Mouse (Mus musculus) MEL (cell line): Measurements from ENCODE around the gene Pnpla2.

ENCODE experiments used
- CHD2 ChIP-seq: IDR thresholded peaks from 2 replicates; pipeline ENCODE4 v1.6.1; 2011; ENCODE audit warnings: low read length, improper control_type of control experiment
- GATA1 ChIP-seq: IDR thresholded peaks from 2 replicates; pipeline ENCODE4 v1.6.1; 2011; ENCODE audit warnings: low read depth, low read length, improper control_type of control experiment
- MAFK ChIP-seq: IDR thresholded peaks from 2 replicates; pipeline ENCODE4 v1.6.1; 2011; ENCODE audit warnings: low read depth, mild to moderate bottlenecking, low read length, improper control_type of control experiment, borderline replicate concordance
- POLR2A ChIP-seq, 2 experiments: IDR thresholded peaks; 2 replicates each; pipeline ENCODE4 v1.6.1; 2011 to 2012; ENCODE audit warnings: low read length in 2 of 2, mild to moderate bottlenecking in 2 of 2, control low read depth in 1 of 2, improper control_type of control experiment in 1 of 2, low read depth in 1 of 2, moderate library complexity in 1 of 2; ENCODE audit not compliant: control insufficient read depth in 1 of 2, insufficient read depth in 1 of 2, poor library complexity in 1 of 2
- TAL1 ChIP-seq: IDR thresholded peaks from 2 replicates; pipeline ENCODE4 v1.6.1; 2012; ENCODE audit warnings: mild to moderate bottlenecking, inconsistent platforms, low read length, moderate library complexity, mixed read lengths
- TBP ChIP-seq: IDR thresholded peaks from 2 replicates; pipeline ENCODE4 v1.8.0; 2011; ENCODE audit warnings: low read depth, low read length, improper control_type of control experiment
- USF2 ChIP-seq, 2 experiments: IDR thresholded peaks; 2 replicates each; pipeline ENCODE4 v1.6.1; 2011 to 2012; ENCODE audit warnings: improper control_type of control experiment in 2 of 2, low read length in 2 of 2, borderline replicate concordance in 1 of 2, inconsistent platforms in 1 of 2, low read depth in 1 of 2, mild to moderate bottlenecking in 1 of 2; ENCODE audit not compliant: insufficient read depth in 1 of 2
- ZKSCAN1 ChIP-seq: IDR thresholded peaks from 2 replicates; pipeline ENCODE4 v1.6.1; 2012; ENCODE audit warnings: low read depth, mild to moderate bottlenecking, inconsistent platforms, low read length, improper control_type of control experiment, moderate library complexity

- TF ChIP-seq MAFK (no peak), POLR2A (IDR thresholded peaks at IDR 0.05; ENCODE audit: control insufficient read depth in 1 of 2, insufficient read depth in 1 of 2, low read depth in 1 of 2, low read length in 2 of 2, poor library complexity in 1 of 2) (no peak), USF2 (IDR thresholded peaks at IDR 0.05; ENCODE audit: borderline replicate concordance in 1 of 2, insufficient read depth in 1 of 2, low read depth in 1 of 2, low read length in 2 of 2) (no peak), TAL1 (no peak), GATA1 (no peak), TBP (no peak), CHD2 (no peak), ZKSCAN1 (no peak)
These were observed 15.2 kb upstream of the Pnpla2 start for GRCm38 (mm10) chr7:141439811-141440210.
